Mouse (Mus musculus) kidney, embryonic 14.5 days (tissue): ENCODE data around the gene Spag9. TPM values are rescaled to one million over a fixed set of nuclear protein-coding genes. Genes with fewer than 3 reads are reported as not detected.

Source experiments
- ATAC-seq: fragments of 200-750 bp; cut with Nextera tagmentation; 2 replicates; pipeline ENCODE4 v1.8.0; 2017; ENCODE audit warnings: moderate number of reproducible peaks, mild to moderate bottlenecking, moderate TSS enrichment, moderate library complexity; ENCODE audit not compliant: low FRiP score, low TSS enrichment
- H3K27ac ChIP-seq: fragments of 300-500 bp; sonication (generic); 2 replicates; pipeline ENCODE4 v1.5.1; 2014; ENCODE audit warnings: low read depth, mild to moderate bottlenecking, low read length, moderate library complexity, mixed read lengths
- H3K27me3 ChIP-seq: fragments of 300-500 bp; sonication (generic); 2 replicates; pipeline ENCODE4 v1.6.1; 2014; ENCODE audit warnings: mild to moderate bottlenecking, low read length; ENCODE audit not compliant: control insufficient read depth, insufficient read depth
- H3K36me3 ChIP-seq: fragments of 300-500 bp; sonication (generic); 2 replicates; pipeline ENCODE4 v1.6.1; 2014; ENCODE audit warnings: low read length, mixed read lengths; ENCODE audit not compliant: control insufficient read depth, insufficient read depth
- H3K4me1 ChIP-seq: fragments of 300-500 bp; sonication (generic); 2 replicates; pipeline ENCODE4 v1.6.1; 2014; ENCODE audit warnings: low read length, mixed read lengths; ENCODE audit not compliant: control insufficient read depth, insufficient read depth
- H3K4me2 ChIP-seq: fragments of 300-500 bp; sonication (generic); replicated peaks from 2 replicates; pipeline ENCODE4 v1.6.1; 2014; ENCODE audit warnings: low read depth, mild to moderate bottlenecking, low read length
- H3K4me3 ChIP-seq: fragments of 300-500 bp; sonication (generic); 2 replicates; pipeline ENCODE4 v1.5.1; 2014; ENCODE audit warnings: mild to moderate bottlenecking, low read length
- H3K9ac ChIP-seq: fragments of 300-500 bp; sonication (generic); 2 replicates; pipeline ENCODE4 v1.6.1; 2014; ENCODE audit warnings: low read depth, mild to moderate bottlenecking, low read length, moderate library complexity
- H3K9me3 ChIP-seq: fragments of 300-500 bp; sonication (generic); 2 replicates; pipeline ENCODE4 v1.6.1; 2016; ENCODE audit warnings: low read length; ENCODE audit not compliant: control insufficient read depth
- WGBS: fragments of 180-500 bp; shearing (Covaris S2); extraction: QIAGEN DNeasy Blood & Tissue Kit; methylation state at CpG from one replicate; pipeline ENCODE4 v1.1.7; 2014; 5-methylcytosine and 5-hydroxymethylcytosine counted together
- polyA plus RNA-seq: library from polyadenylated mRNA; unstranded; fragments of >200 nt; fragmentation: Nextera tagmentation; extraction: Ambion mirVana; gene quantifications from 2 replicates; pipeline ENCODE4 v1.2.1, GENCODE M21; 2014

Gene Spag9
- polyA plus RNA-seq, 1 experiment from 2014 or later, result 55.1 TPM

GRCm38 (mm10) chr11:94117836-94118235 is 121.9 kb downstream of the Spag9 start:
- Histone ChIP-seq H3K4me1 (no peaks in the 10 kb centered on the region), H3K9ac (no peak overlapping the region), H3K36me3 (peaks cover 32% of the 10 kb centered on the region), H3K4me2 (no peak overlapping the region), H3K27me3 (no peaks in the 10 kb centered on the region), H3K27ac (no peak overlapping the region), H3K4me3 (no peak overlapping the region), H3K9me3 (no peaks in the 10 kb centered on the region)
- WGBS, result 95% methylated on average over 6 of the region's 6 CpGs
- ATAC-seq, result no peak

- Histone ChIP-seq H3K4me1 (no peaks in the 10 kb centered on the region), H3K4me3 (no peak overlapping the region), H3K9me3 (no peaks in the 10 kb centered on the region), H3K27me3 (no peaks in the 10 kb centered on the region), H3K27ac (no peak overlapping the region), H3K9ac (no peak overlapping the region), H3K4me2 (no peak overlapping the region), H3K36me3 (peaks cover 29% of the 10 kb centered on the region)
- no peak for ATAC-seq
Measured at GRCm38 (mm10) chr11:94118612-94119011, 122.7 kb downstream of the Spag9 start.

GRCm38 (mm10) chr11:94120690-94121089 is 124.8 kb downstream of the Spag9 start:
- Histone ChIP-seq H3K4me2 (no peak overlapping the region), H3K27me3 (no peaks in the 10 kb centered on the region), H3K4me1 (no peaks in the 10 kb centered on the region), H3K36me3 (peaks cover 27% of the 10 kb centered on the region), H3K9ac (no peak overlapping the region), H3K9me3 (no peaks in the 10 kb centered on the region), H3K27ac (no peak overlapping the region), H3K4me3 (no peak overlapping the region)
- no peak for ATAC-seq
- 94% methylated on average over 3 of the region's 3 CpGs for WGBS

GRCm38 (mm10) chr11:94121501-94121900 is 125.6 kb downstream of the Spag9 start:
- 94% methylated on average over 10 of the region's 10 CpGs for WGBS
- no peak for ATAC-seq
- no peak overlapping the region for H3K4me3 ChIP-seq
- no peaks in the 10 kb centered on the region for H3K27me3 ChIP-seq
- H3K4me2 ChIP-seq, result no peak overlapping the region
- no peak overlapping the region for H3K27ac ChIP-seq
- peaks cover 22% of the 10 kb centered on the region for H3K36me3 ChIP-seq
- H3K4me1 ChIP-seq, result no peaks in the 10 kb centered on the region
- no peaks in the 10 kb centered on the region for H3K9me3 ChIP-seq
- no peak overlapping the region for H3K9ac ChIP-seq

- Histone ChIP-seq H3K4me3 (no peak overlapping the region), H3K9me3 (no peaks in the 10 kb centered on the region), H3K27me3 (no peaks in the 10 kb centered on the region), H3K9ac (no peak overlapping the region), H3K36me3 (peaks cover 17% of the 10 kb centered on the region; the same call in 1 of the 2 replicates), H3K27ac (no peak overlapping the region), H3K4me2 (no peak overlapping the region), H3K4me1 (no peaks in the 10 kb centered on the region)
- WGBS, result 92% methylated on average over 9 of the region's 9 CpGs
- ATAC-seq, result no peak
Measured at GRCm38 (mm10) chr11:94122341-94123030, 126.6 kb downstream of the Spag9 start.

DNA sequence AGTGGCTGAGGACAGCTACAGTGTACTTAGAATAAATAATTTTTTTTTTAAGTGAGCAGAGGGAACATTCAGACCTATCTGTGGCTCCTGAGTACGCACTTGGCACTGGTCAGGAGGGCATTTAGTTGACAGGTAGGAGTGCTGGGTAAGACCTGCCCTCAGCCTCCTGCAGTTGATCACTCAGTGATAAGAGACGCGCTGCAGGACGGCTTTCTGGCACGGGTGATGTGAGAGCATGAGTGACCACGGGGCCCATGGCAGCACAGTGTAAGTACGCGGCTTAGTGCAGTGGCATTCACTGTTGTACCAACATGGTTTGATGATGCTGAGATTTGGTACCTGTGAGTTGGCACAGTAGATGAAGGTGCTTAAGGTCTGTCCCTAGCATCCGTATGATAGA is 130.8 kb downstream of the Spag9 start:
- H3K4me1 ChIP-seq, result no peaks in the 10 kb centered on the region
- H3K27me3 ChIP-seq, result no peaks in the 10 kb centered on the region
- no peak overlapping the region for H3K27ac ChIP-seq
- no peak for ATAC-seq
- H3K4me2 ChIP-seq, result no peak overlapping the region
- WGBS, result 92% methylated on average over 9 of the region's 9 CpGs
- no peak overlapping the region for H3K4me3 ChIP-seq
- peaks cover 14% of the 10 kb centered on the region; the same call in 1 of the 2 replicates for H3K36me3 ChIP-seq
- no peaks in the 10 kb centered on the region for H3K9me3 ChIP-seq
- H3K9ac ChIP-seq, result no peak overlapping the region

DNA sequence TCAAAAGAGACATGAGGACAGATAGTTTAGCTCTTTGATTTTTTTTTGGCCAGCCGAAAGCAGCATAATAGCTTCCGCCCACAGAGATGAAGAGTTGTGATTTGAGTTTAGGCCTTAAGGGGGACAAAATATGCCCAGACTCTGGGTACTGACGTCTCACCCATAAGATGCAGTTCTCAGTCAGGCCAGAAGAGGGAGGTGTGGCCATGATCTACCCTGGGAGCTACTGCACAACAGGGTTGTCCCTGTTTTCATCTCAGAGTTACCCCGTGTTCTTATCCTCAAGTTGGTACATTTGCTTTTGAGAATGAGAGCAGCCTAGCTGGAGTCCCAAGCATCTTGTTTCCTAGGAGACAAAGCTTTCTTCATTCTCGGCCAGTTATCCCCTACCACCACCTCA is 132.1 kb downstream of the Spag9 start:
- peak; percentile 75 for ATAC-seq
- H3K9ac ChIP-seq, result no peak overlapping the region
- no peak overlapping the region for H3K4me2 ChIP-seq
- H3K27me3 ChIP-seq, result no peaks in the 10 kb centered on the region
- WGBS, result 45% methylated on average over 5 of the region's 5 CpGs
- no peak overlapping the region for H3K27ac ChIP-seq
- no peaks in the 10 kb centered on the region for H3K9me3 ChIP-seq
- no peak overlapping the region for H3K4me3 ChIP-seq
- H3K4me1 ChIP-seq, result no peaks in the 10 kb centered on the region
- H3K36me3 ChIP-seq, result peaks cover 9% of the 10 kb centered on the region; the same call in 1 of the 2 replicates

DNA sequence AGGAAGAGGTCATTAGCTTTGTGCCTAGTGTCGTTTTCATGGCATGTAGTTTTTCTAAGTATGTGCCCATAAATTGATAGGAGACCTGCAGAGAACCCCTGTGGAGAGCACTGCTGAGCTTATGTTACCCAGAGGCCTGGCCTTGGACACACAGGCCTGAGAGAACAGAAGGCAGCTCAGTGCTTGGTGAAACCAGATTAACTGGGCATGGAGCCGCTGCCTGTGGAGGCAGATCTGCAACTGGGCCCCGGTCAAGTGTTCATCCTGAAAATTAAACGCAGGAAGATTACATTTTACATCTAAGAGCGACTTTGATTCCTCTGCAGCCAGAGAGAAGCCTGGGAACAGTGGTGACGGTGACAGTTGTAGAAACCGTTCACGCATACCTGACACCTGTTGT is 132.6 kb downstream of the Spag9 start:
- WGBS, result 89% methylated on average over 8 of the region's 8 CpGs
- H3K4me2 ChIP-seq, result no peak overlapping the region
- no peaks in the 10 kb centered on the region for H3K27me3 ChIP-seq
- peaks cover 6% of the 10 kb centered on the region; the same call in 1 of the 2 replicates for H3K36me3 ChIP-seq
- no peak overlapping the region for H3K9ac ChIP-seq
- no peaks in the 10 kb centered on the region for H3K9me3 ChIP-seq
- no peak overlapping the region for H3K4me3 ChIP-seq
- no peak for ATAC-seq
- no peak overlapping the region for H3K27ac ChIP-seq
- H3K4me1 ChIP-seq, result peaks cover 2% of the 10 kb centered on the region

GRCm38 (mm10) chr11:94129261-94130059 is 133.6 kb downstream of the Spag9 start:
- H3K9ac ChIP-seq, result no peak overlapping the region
- H3K27ac ChIP-seq, result no peak overlapping the region
- no peaks in the 10 kb centered on the region for H3K36me3 ChIP-seq
- H3K4me3 ChIP-seq, result no peak overlapping the region
- peaks cover 11% of the 10 kb centered on the region for H3K4me1 ChIP-seq
- H3K27me3 ChIP-seq, result no peaks in the 10 kb centered on the region
- no peaks in the 10 kb centered on the region for H3K9me3 ChIP-seq
- no peak overlapping the region for H3K4me2 ChIP-seq
- no peak for ATAC-seq
- 59% methylated on average over 12 of the region's 12 CpGs for WGBS
